Mouse (Mus musculus): ENCODE measurements around the gene Nav2. TPM values are rescaled to one million over a fixed set of nuclear protein-coding genes. Genes with fewer than 3 reads are reported as not detected.

Gene Nav2
- total RNA-seq, 2 experiments from 2014 or later: 103 to 107 TPM

DNA sequence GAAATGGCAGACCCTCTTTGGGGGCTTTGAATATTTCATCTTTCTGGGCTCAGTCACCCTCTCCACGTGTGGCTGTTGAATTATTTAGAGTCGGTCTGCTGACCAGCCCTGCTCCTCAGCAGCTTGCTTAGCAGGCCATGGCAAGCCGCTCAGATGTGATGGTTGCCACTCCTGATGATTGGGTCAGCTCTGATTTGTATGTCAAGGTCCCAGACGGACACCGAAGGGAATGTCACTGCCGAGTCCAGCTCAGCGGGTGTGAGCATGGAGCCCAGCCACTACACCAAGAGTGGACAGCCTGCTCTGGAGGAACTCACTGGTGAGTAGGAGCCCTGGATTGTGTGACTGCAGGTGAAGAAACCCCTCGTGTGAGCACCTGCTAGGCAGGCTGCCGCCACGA, 549.4 kb downstream of the Nav2 start:
- no peak for DNase-seq (ENCODE audit: low spot score in 2 of 2)

GRCm38 (mm10) chr7:49462328-49462811, 553.9 kb downstream of the Nav2 start:
- no peak for DNase-seq (ENCODE audit: low spot score in 2 of 2)

GRCm38 (mm10) chr7:49467861-49468260, 559.3 kb downstream of the Nav2 start:
- peak; percentile 36 to 71 for DNase-seq (ENCODE audit: low spot score in 2 of 2)

- no peak for DNase-seq (ENCODE audit: low spot score in 2 of 2)
These were observed 560.1 kb downstream of the Nav2 start for GRCm38 (mm10) chr7:49468492-49469205.

- peak in 1 of 2 experiments; percentile 55 for DNase-seq (ENCODE audit: low spot score in 2 of 2)
These were observed 562.8 kb downstream of the Nav2 start for GRCm38 (mm10) chr7:49471278-49471677.

GRCm38 (mm10) chr7:49475282-49475681, 566.8 kb downstream of the Nav2 start:
- DNase-seq (ENCODE audit: low spot score in 2 of 2): no peak

- no peak for DNase-seq (ENCODE audit: low spot score in 2 of 2)
These were observed 567.6 kb downstream of the Nav2 start for GRCm38 (mm10) chr7:49476163-49476562.

DNA sequence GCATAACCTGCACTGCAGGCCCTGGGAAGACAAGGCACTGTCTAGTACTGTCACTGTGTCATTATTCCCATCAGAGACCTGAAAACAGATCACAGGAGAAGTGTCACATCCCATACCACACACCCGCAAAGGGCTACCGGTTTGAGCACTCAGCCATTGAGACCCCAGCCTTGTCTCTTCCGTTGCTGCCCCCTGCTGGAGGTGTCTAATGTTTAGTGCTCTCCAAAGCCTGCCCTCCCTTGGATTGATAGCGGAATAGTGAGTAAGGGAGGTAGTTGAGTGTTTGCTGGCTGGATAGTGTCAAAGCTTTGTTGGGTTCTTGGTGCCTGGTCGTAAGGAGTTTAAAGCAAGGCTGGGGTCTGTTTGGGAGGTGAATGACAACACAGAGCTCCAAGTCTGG, 568.1 kb downstream of the Nav2 start:
- no peak for DNase-seq (ENCODE audit: low spot score in 2 of 2)

- no peak for DNase-seq (ENCODE audit: low spot score in 2 of 2)
These were observed 568.8 kb downstream of the Nav2 start for GRCm38 (mm10) chr7:49477076-49477975.

DNA sequence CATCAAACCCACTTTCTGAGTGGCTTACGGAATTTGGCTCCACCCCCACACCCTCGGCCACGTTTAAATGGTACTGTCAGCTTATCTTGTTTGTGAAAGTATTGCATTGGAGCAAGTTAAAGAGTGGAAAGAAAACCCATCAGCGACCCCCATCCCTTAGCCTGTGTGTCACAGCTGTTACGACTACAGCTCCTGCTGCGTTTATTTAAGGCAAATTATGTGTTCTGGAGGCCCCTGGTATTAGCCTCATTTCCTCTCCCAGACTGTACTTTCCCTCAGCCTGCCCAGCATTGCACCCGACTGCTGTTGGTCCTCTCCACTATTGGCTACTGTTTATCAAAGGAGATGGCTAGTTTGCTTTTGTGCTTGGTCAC, 569.4 kb downstream of the Nav2 start:
- no peak for DNase-seq (ENCODE audit: low spot score in 2 of 2)

- DNase-seq (ENCODE audit: low spot score in 2 of 2): no peak
These were observed 570.4 kb downstream of the Nav2 start for GRCm38 (mm10) chr7:49478886-49479285.

DNA sequence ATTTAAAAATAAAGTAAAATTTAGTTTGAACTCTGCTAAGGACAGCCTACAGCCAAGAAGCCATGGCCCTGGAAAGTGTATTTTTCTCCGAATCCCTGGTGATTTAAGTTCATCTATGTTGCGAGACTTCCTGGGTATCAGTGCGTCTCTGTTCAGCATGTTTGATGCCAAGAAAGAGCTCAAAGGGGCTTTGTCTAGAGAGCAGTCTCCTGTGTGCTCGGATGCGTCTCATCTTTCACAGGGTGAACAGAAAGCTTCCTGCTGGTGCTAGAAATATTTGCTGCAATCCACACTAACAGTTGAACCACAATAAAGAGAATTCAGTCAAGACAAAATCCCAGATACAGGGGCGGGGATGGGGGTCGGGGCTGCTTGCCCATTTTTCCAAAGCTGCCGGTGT, 572.4 kb downstream of the Nav2 start:
- DNase-seq (ENCODE audit: low spot score in 2 of 2): no peak

DNA sequence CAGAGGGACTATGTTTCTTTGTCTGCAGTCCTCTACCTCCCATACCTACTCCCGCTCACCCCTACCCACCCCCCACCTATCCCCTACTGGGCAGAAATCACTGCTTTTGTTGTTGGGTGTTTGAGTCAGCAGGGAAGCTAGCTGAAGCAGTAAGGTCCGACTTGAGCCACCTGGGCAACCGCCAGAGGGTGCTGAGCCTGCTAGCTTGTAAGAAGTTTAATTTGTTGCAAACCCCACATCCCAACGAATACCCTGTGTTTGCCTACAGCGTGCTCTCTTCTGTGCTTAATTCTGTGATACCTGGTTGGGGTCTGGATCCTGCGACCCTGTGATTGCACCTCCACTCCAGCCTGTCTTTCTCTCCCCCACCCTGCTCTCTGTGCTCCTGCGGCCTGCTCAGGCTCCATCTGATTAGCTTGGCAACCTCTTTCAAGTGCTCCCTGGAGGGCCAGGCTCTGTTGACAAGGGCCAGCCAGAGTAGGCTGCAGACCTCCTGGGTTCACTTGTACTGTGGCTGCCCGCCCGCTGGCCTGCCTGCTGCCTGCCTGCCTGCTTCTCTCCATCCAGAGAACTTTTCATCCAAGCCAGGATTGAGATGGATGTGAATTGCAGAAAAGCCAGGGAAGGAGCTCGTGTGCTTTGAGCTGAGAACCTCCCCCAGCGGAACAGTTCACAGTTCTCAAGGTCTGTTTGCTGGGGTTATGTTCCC, 575.7 kb downstream of the Nav2 start:
- DNase-seq (ENCODE audit: low spot score in 2 of 2): peak in 1 of 2 experiments; percentile 69

DNA sequence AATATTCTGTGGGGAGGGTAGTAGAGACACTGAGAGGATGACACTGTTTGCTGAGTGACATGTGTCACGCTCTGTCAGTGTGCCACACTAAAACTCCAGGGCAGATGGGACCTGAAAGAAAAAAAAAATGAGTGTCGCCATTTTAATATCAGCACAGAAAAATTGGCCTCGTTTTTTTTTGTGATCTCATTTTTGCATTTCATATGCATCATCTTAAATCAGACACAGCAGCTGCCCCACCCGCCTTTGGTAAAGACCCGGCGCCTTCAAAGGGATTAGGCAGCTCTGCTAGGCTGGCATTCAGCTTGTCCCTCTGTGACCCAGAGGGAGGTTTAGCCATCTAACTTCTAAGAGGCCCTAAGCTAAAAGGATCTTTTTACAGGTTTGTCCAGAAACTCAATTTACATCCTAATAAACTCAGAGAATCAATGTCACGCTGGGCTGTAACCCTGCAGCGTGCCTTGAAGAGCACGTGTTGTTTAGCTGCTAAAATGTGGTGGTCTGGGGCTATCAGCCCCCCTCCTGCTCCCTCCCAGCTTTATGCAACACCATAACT, 576.9 kb downstream of the Nav2 start:
- DNase-seq (ENCODE audit: low spot score in 2 of 2): peak in 1 of 2 experiments; percentile 73

- no peak for DNase-seq (ENCODE audit: low spot score in 2 of 2)
These were observed 578.8 kb downstream of the Nav2 start for GRCm38 (mm10) chr7:49487347-49487746.

GRCm38 (mm10) chr7:49488493-49489087, 580.1 kb downstream of the Nav2 start:
- DNase-seq (ENCODE audit: low spot score in 2 of 2): no peak

DNA sequence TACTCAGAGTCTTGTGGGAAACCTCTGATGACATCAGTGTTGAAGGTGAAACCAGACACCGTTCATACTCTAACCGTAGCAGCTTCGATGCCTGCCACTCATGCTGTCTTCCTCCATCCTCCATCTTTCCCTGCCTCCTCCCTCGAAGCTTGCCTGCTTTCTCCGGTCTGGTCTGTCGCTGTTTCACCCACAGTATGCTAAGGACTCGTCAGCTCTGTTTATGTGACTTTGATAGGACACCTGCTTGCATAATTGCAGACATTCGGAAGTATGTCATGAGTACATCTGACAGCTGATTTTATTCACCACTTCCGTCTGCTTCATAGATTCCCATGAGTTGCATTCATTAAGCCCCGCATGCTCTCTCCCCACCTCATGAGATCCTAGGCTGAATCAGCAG, 582.3 kb downstream of the Nav2 start:
- DNase-seq (ENCODE audit: low spot score in 2 of 2): peak in 1 of 2 experiments; percentile 75

DNA sequence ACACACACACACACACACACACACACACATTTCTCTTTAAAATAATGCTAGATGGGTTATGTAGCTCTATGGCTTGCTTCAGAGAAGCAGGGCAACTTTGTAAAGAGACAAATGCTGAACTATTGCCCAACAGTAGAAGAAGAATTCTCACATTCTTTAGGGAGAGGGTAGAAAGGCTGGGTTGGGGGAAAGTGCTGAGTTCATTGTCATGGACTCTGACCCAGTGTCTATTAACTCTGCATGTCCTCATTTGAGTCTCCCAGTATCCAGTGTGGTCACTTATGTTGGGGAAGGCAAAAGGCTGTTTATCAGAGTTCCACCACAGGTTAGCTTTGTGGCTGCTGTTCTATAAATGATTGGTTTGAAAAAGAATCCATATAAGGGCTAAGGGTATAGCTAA, 584.1 kb downstream of the Nav2 start:
- no peak for DNase-seq (ENCODE audit: low spot score in 2 of 2)

GRCm38 (mm10) chr7:49493210-49493609, 584.7 kb downstream of the Nav2 start:
- DNase-seq (ENCODE audit: low spot score in 2 of 2): no peak

GRCm38 (mm10) chr7:49494654-49495053, 586.1 kb downstream of the Nav2 start:
- DNase-seq (ENCODE audit: low spot score in 2 of 2): no peak

- DNase-seq (ENCODE audit: low spot score in 2 of 2): no peak
These were observed 587.6 kb downstream of the Nav2 start for GRCm38 (mm10) chr7:49496111-49496510.
